Mouse (Mus musculus): Measurements from ENCODE around the gene Kidins220. TPM values are rescaled to one million over a fixed set of nuclear protein-coding genes. Genes with fewer than 3 reads are reported as not detected.

Gene Kidins220
- total and polyA plus RNA-seq, 2 experiments: 21.8 to 26.6 TPM

GRCm38 (mm10) chr12:25012555-25013540 is 38.1 kb downstream of the Kidins220 start:
- Histone ChIP-seq H3K79me2 (ENCODE audit: control insufficient read depth, insufficient read depth, low read length) (no peaks in the 10 kb centered on the region), H3K4me3 (ENCODE audit: insufficient read depth, low read depth, low read length) (no peak overlapping the region), H3K4me1 (ENCODE audit: control insufficient read depth, insufficient read depth, low read length) (peaks cover 10% of the 10 kb centered on the region), H3K27me3 (ENCODE audit: control insufficient read depth, insufficient read depth, low read length) (no peaks in the 10 kb centered on the region), H3K9ac (ENCODE audit: low read depth, low read length) (no peak overlapping the region), H3K27ac (replicated peaks; ENCODE audit: insufficient read depth, low read depth, low read length) (peak overlapping the region; percentile 69), H3K36me3 (ENCODE audit: control insufficient read depth, insufficient read depth, low read length) (peaks cover 55% of the 10 kb centered on the region)
- TF ChIP-seq POLR2A (IDR thresholded peaks at IDR 0.05; ENCODE audit: extremely low read depth, insufficient read depth, low read length): no peak
- TF ChIP-seq CTCF (IDR thresholded peaks at IDR 0.05; ENCODE audit: low read depth, low read length): no peak
- DNase-seq (ENCODE audit: extremely low read depth, low read depth, low spot score): peak; percentile 90
- 56% methylated on average over 13 of the region's 13 CpGs for WGBS

GRCm38 (mm10) chr12:25014307-25014927 is 39.7 kb downstream of the Kidins220 start:
- H3K9ac ChIP-seq (ENCODE audit: low read depth, low read length): no peak overlapping the region
- no peak for TF ChIP-seq POLR2A (IDR thresholded peaks at IDR 0.05; ENCODE audit: extremely low read depth, insufficient read depth, low read length)
- no peak for TF ChIP-seq CTCF (IDR thresholded peaks at IDR 0.05; ENCODE audit: low read depth, low read length)
- no peak overlapping the region for H3K27ac ChIP-seq (replicated peaks; ENCODE audit: insufficient read depth, low read depth, low read length)
- 88% methylated on average over 5 of the region's 5 CpGs for WGBS
- no peaks in the 10 kb centered on the region for H3K27me3 ChIP-seq (ENCODE audit: control insufficient read depth, insufficient read depth, low read length)
- peaks cover 57% of the 10 kb centered on the region for H3K36me3 ChIP-seq (ENCODE audit: control insufficient read depth, insufficient read depth, low read length)
- no peaks in the 10 kb centered on the region for H3K79me2 ChIP-seq (ENCODE audit: control insufficient read depth, insufficient read depth, low read length)
- H3K4me3 ChIP-seq (ENCODE audit: insufficient read depth, low read depth, low read length): no peak overlapping the region
- no peak for DNase-seq (ENCODE audit: extremely low read depth, low read depth, low spot score)
- H3K4me1 ChIP-seq (ENCODE audit: control insufficient read depth, insufficient read depth, low read length): peaks cover 10% of the 10 kb centered on the region

GRCm38 (mm10) chr12:25014938-25015337 is 40.2 kb downstream of the Kidins220 start:
- no peak overlapping the region for H3K27ac ChIP-seq (replicated peaks; ENCODE audit: insufficient read depth, low read depth, low read length)
- WGBS: 98% methylated on average over 7 of the region's 7 CpGs
- peaks cover 10% of the 10 kb centered on the region for H3K4me1 ChIP-seq (ENCODE audit: control insufficient read depth, insufficient read depth, low read length)
- no peak for DNase-seq (ENCODE audit: extremely low read depth, low read depth, low spot score)
- H3K4me3 ChIP-seq (ENCODE audit: insufficient read depth, low read depth, low read length): no peak overlapping the region
- no peaks in the 10 kb centered on the region for H3K79me2 ChIP-seq (ENCODE audit: control insufficient read depth, insufficient read depth, low read length)
- TF ChIP-seq POLR2A (IDR thresholded peaks at IDR 0.05; ENCODE audit: extremely low read depth, insufficient read depth, low read length) (no peak), CTCF (IDR thresholded peaks at IDR 0.05; ENCODE audit: low read depth, low read length) (no peak)
- no peaks in the 10 kb centered on the region for H3K27me3 ChIP-seq (ENCODE audit: control insufficient read depth, insufficient read depth, low read length)
- no peak overlapping the region for H3K9ac ChIP-seq (ENCODE audit: low read depth, low read length)
- peaks cover 57% of the 10 kb centered on the region for H3K36me3 ChIP-seq (ENCODE audit: control insufficient read depth, insufficient read depth, low read length)

GRCm38 (mm10) chr12:25016995-25017394 is 42.3 kb downstream of the Kidins220 start:
- TF ChIP-seq CTCF (IDR thresholded peaks at IDR 0.05; ENCODE audit: low read depth, low read length): no peak
- no peak for TF ChIP-seq POLR2A (IDR thresholded peaks at IDR 0.05; ENCODE audit: extremely low read depth, insufficient read depth, low read length)
- Histone ChIP-seq H3K27ac (replicated peaks; ENCODE audit: insufficient read depth, low read depth, low read length) (no peak overlapping the region), H3K9ac (ENCODE audit: low read depth, low read length) (no peak overlapping the region), H3K27me3 (ENCODE audit: control insufficient read depth, insufficient read depth, low read length) (no peaks in the 10 kb centered on the region), H3K4me1 (ENCODE audit: control insufficient read depth, insufficient read depth, low read length) (peaks cover 10% of the 10 kb centered on the region), H3K79me2 (ENCODE audit: control insufficient read depth, insufficient read depth, low read length) (no peaks in the 10 kb centered on the region), H3K36me3 (ENCODE audit: control insufficient read depth, insufficient read depth, low read length) (peaks cover 47% of the 10 kb centered on the region), H3K4me3 (ENCODE audit: insufficient read depth, low read depth, low read length) (no peak overlapping the region)
- WGBS: 94% methylated on average over 4 of the region's 4 CpGs
- DNase-seq (ENCODE audit: extremely low read depth, low read depth, low spot score): no peak

- H3K27ac ChIP-seq (replicated peaks; ENCODE audit: insufficient read depth, low read depth, low read length): no peak overlapping the region
- 91% methylated on average over 5 of the region's 5 CpGs for WGBS
- no peak for TF ChIP-seq CTCF (IDR thresholded peaks at IDR 0.05; ENCODE audit: low read depth, low read length)
- no peak for TF ChIP-seq POLR2A (IDR thresholded peaks at IDR 0.05; ENCODE audit: extremely low read depth, insufficient read depth, low read length)
These were observed 46.3 kb downstream of the Kidins220 start for GRCm38 (mm10) chr12:25021057-25021456.

More at GRCm38 (mm10) chr12:25021057-25021456, 46.3 kb downstream of the Kidins220 start:
- H3K36me3 ChIP-seq (ENCODE audit: control insufficient read depth, insufficient read depth, low read length): peaks cover 41% of the 10 kb centered on the region
- no peaks in the 10 kb centered on the region for H3K79me2 ChIP-seq (ENCODE audit: control insufficient read depth, insufficient read depth, low read length)
- peaks cover under 1% of the 10 kb centered on the region; the same call in 1 of the 2 replicates for H3K4me1 ChIP-seq (ENCODE audit: control insufficient read depth, insufficient read depth, low read length)
- no peak for DNase-seq (ENCODE audit: extremely low read depth, low read depth, low spot score)
- no peaks in the 10 kb centered on the region for H3K27me3 ChIP-seq (ENCODE audit: control insufficient read depth, insufficient read depth, low read length)
- no peak overlapping the region for H3K4me3 ChIP-seq (ENCODE audit: insufficient read depth, low read depth, low read length)
- H3K9ac ChIP-seq (ENCODE audit: low read depth, low read length): no peak overlapping the region

All from liver, adult 2 months (tissue).